Mouse (Mus musculus) adrenal gland, postnatal 25 days (tissue): Measurements from ENCODE around the gene Clrn2. TPM values are rescaled to one million over a fixed set of nuclear protein-coding genes. Genes with fewer than 3 reads are reported as not detected.

ENCODE experiments used
- DNase-seq: peaks from one replicate; pipeline ENCODE4 v3.0.0; 2021; ENCODE audit warnings: mixed read lengths
- total RNA-seq: library from RNA; stranded (reverse); gene quantifications from 2 replicates; pipeline ENCODE4 v1.2.3, GENCODE M21; 2021

Gene Clrn2
- total RNA-seq, 1 experiment from 2014 or later: not detected

DNA sequence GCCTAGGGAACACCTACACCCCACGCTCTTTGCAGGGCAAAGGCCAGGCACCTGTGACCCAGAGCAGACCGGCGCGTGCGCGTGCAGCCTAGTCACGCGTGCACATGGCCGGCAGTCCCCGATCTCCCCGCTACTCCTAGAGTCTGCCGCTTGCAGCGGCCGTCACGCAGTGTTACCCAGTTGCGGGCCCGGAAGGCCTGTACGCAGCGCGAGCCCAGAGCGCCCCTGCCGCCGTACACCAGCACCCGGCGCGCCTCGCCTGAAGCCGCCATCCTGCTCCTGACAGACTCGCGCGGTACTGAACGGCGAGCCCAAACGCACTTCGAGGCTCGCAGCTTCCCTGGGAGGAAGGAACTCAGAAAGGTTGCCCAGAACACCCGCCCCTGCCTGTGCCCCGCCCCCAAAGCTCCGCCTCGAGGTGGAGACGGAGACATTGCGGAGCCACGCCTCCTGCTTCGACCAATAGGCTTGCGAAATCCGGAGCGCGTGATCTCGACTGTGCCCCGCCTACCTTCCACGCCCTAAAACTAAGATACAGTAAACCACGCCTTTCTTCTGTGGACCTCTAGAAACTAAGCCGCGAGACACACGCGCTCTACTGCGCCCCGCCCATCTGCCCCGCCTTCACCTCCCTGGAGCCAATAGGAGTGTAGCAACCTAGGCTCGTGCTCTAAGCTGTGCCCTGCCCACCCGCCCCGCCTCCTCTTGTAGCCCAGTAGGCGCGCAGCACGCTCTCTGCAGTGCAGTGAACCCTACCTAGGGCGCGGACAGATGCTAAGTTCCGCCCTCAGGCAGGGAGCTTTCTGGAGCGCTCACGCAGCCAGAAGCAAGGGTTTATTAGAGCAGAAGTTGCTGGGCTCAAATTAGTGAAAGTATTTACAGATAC is 3.5 kb upstream of the Clrn2 start, which contains the start of gene Qdpr:
Qdpr (minus strand) TSS at position 406 of the 886 bp plus-strand sequence.
- peak; percentile 96 for DNase-seq

DNA sequence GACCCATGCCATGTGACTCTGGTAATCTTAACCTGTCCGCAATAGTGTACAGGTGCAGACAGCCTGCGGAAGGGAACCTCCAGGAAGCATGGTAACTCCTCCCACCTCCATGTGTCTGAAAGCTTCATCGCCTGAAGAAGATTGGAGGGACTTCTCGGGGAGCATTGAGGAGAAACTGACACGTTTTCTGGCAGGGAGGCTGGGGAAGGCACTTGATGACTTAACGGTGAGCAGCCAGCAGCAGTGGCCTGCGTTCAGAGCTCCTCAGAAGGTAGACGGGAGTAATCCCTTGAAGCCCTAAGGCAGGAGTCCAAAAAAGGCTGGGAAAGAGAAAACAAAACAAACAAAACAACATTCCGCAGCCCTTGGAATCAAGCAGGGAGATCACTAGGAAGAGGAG is 905 bp downstream of the Clrn2 start:
- DNase-seq: no peak

DNA sequence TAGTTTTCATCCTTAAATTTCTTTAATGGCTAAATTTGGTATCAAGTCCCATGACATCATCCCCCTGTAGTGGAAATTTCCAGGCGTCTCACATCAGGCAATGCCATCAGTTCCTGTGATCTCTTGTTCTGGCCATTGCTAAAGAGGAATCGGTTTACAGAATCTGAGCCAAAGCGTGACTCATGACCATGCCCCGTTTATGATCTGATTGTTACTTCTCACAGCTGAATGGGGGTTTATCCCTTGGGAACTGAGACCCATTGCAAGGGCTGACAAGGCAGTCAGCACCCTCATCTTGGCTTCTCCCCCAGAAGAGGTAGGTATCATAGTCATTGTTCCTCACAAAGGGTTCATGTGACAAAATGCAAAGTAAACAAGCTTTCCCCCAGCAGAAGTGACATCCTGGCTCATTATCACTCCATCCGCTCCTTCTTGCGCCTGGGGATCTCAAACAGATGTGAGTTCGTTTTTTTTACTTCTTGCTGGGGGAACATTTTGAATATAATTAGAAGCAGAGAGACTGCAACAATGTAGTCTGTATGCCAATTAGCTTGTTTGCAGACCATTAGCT is 19.4 kb downstream of the Clrn2 start:
- peak; percentile 24 for DNase-seq

DNA sequence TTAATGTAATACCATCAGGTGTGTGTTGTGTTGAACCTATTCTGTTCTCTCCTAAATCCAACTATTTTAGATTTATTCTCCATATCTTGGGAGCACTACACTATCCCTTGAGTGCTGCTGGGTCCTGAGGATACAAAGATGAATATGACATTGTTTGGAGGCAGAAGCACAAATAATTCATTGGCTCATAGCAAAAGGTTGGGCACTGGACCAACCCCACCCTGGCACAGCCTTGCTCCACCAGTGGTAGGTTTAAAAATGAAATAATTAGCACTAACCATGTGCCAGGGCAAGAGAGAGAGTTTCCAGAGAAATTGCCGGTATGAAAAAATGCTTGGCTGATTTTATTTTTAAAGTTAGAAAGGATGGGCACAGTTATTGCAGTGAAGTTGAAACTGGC is 20.0 kb downstream of the Clrn2 start:
- no peak for DNase-seq

DNA sequence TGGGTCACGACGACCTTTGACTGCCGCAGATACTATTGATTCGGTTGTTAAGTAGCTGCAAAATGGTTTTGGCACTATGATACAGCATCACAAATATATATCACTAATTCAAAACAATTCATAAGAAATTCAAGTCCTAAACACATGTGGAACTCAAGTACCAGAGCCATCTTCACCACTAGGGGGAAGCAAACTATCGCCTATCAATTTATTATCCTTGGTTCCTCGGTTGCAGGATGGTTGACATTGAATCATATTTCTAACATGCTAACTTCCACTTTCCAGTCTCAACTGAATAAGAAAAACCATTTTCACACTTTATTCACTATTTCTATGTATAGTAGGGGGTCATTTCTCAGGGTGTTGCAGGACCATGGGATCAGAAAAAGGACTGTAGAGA is 20.7 kb downstream of the Clrn2 start:
- no peak for DNase-seq

DNA sequence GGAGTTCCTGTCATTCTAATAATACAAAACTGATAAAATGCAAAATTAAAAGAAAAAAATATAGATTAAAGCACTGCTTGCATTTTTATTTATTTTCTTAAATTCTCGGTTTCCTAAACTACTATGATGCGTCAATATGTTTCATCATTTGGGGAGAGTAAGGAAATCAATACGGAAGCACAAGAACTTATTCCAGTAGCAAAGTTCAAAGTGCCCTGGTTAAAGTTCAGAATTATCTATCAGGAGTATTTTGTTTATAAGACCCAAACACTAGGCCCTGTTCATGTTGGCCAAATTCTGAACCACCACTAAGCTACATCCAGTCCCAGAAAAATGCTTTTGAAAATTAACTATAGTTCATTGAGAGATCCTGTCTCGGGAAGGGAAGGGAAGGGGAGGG is 21.2 kb downstream of the Clrn2 start:
- no peak for DNase-seq

DNA sequence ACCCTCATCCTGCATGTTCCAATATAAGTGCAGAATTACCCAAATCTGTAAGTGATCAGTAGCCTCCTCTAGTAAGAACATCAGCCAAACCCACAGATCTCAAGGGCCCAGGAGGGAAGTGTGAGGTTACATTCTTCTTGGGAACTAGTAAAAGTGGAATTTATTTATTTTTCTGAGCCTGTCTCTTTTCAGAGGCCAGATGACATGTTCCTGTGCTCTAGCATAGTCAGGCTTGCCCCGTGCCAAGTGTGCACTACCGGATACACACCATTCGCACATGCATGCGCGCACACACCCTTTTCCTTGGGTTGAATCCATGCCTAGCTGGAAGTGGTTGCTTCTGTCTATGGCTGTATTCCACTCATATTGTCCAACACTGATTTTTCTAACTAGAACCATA is 22.2 kb downstream of the Clrn2 start:
- no peak for DNase-seq

DNA sequence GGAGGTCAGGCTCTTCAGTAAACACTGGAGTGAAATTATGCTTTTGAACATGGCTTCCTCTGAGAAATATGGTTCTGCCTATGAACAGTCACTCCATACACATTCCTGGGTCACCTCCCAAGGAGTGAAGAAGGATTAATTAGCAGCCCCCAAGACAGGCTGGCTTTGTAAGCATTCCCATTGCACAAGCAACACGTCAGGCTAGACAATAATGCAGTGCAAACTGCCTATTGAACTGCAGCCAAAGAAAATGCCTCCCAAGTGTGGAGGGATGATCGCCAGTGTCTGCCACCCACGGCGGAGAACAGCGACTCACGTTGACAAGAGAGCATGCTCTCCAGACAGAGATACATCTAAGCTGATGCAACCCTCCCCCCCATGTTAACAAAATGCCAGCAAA is 22.7 kb downstream of the Clrn2 start:
- DNase-seq: no peak

DNA sequence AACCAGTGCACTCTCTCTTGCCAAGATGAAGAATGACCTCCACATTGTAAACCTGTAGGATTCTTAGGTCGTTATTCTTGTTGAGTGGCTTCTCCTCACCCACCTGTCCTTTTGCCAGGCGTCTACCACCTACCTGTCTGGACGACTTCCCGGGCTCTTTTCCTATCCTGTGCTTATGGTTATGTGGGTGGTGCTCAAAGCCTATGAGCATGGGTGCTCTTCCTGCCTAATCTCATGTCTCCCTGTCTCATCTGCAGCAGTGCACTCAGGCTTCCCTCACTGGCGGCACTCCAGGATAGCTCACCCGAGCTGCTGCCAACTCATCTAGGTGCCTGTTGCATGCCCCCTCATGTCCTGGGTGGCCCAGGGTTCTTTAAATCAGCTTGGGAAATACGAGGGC is 24.1 kb downstream of the Clrn2 start:
- DNase-seq: no peak

DNA sequence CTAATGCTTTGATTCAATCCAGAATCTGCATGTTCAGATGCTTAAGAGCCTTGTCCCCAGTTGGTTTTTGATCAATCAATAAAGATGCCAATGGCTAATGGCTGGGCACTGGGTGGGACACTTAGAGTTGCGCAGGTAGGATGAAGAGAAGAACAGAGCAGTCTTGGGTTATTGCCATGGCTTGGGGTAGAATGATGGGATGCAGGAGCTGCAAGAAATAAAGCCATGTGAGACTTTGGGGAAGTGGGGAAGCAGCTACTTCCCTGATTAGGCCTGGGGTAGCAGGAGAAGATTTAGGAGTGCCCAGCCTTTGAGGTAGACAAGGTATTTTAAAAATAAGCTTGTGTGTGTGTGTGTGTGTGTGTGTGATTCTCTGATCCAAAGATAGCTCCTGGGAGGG is 26.5 kb downstream of the Clrn2 start:
- DNase-seq: no peak

DNA sequence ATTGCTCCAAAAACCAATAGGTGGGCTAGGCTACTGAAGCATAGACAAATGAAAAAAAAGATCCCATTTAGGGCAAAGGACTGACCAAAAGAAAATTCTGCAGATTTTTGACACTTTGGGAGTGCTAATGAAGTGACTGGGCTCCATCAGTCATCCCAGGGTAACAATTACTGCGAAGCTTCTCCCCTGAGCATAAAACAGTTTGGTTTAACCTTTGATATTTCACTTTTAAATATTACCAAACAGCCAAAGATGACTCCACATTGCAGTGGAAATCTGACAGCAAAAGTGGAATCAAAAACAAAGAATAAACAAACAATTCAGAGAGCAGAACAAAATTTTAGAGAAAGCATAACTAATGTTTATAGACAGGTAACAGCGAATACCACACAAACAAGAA is 27.6 kb downstream of the Clrn2 start:
- DNase-seq: no peak

DNA sequence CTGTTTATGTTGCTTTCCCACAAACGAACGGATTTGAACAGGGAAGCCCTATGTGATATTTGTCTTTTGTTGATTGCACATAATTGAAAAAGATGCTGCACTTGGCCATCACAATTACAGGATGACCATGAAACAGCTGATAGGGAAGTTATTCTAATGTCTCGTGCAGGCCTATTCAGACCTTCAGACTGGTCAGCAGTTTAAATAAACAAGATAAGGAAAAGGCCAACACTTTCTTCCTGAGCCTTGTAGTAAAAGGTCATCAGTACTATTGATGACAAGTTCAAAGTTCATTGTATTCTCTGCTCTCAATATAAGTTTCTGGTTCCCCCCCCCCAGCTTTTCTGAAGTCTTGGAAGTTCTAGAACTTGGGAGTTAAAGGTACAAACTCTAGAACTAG is 29.1 kb downstream of the Clrn2 start:
- no peak for DNase-seq

DNA sequence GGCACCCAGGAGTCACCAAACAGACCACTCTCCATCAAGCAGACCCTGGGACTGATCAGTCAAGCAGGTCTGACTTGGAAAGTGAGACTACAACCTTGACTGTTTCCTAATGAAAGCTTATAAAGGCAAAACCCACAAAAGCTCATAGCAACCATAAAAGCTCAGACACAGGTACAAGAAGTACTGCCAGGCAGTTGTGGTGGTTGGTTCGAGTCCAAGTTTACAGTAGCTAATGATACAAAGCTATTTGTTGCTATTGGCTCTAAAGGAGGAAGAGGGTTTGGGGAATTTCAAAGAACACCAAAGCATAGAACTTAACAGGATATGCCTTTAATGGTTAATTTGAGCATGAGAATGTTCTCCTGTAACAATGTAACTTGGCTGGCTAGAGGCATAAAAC is 30.1 kb downstream of the Clrn2 start:
- no peak for DNase-seq

DNA sequence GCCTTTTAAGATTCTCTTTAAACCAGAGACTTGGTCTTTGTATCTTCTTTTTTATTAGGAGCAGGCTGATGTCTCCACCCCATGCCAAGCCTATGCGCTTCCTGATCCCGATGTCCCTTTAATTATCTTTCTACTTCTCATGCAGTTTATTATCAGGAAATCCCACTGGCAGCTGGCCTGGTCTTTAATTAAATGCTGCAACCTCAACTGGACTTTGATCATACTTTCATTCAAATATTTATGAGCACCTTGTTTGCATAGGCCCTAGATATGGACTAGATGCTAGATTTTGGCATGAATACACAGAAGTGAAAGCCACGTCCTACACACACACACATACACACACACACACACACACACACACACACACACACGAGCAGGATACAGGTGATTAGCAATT is 38.2 kb downstream of the Clrn2 start:
- no peak for DNase-seq

DNA sequence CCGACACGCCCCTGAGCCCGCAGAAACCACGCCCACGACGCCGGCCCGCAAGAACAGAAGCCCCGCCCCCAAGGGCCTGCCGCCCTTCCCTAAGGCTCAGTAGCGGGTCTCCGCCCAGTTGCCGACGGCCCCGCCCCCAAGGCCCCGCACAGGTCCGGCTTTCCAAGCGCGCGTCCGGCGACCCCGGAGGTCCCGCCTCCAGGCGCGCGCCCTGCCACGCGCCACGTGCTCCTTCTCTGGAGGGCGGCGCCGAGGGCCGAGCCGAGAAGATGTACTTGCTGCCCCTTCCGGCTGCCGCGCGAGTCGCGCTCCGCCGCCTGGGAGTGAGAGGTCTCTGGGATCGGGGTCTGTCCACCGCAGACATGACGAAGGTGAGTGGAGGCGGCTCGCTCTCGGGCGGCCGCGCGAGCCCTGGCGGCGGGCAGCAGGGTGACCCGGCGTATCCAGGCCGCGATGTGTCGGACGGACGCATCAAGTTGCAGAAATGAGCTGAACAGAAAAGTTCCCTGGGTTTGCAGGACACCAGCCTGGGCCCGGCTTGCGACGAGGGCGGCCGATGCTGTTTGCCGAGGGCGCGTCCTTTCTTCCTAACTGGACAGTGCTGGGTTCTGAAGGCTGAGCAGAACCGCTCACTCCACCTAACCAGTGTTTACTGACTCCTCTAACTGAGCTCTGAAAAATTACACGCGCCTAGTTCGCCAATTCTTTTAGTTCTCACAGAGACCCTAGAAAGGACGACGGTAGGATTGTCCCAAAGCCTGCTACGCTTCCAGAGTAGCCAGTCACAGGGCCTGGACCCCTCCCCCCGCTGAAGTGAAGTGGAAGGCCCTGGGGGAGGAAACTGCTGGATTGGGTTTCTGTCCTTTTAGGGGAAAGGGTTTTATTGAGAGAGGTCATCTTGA is 39.9 kb downstream of the Clrn2 start, which contains the start of gene Lap3:
Lap3 (plus strand) TSS at position 184 of the 902 bp plus-strand sequence.
- peak; percentile 100 for DNase-seq

DNA sequence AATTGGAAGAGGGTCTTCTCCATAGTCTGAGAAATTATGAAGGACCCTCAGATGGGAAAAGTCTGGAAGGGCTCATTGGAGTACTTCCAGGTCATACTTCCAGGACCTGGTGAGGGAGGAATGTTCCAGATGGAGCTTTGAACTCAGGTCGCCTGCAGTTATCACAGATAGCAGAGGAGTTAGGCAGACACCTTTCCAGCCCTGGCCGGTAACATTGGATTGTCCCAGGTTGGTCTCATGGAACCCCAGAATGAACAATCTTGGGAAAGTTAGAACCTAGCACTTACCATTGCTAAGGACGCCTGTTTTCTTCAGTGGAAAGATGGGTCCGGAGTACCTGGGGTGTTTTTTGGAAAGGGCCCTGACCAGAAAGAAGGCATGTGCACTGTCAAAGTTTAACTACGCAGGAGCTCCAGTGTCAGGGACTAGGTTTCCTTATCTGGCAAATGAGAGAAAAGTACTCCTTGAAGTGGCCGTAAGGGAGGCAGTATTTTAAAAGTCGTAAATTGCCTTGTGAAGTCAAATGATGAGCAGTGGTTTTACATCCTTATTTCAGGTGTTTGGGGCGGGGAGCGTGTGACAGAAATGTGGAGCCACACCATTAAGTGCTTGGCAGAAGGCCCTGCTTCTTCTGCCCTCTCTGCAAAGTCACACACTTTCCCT is 40.7 kb downstream of the Clrn2 start:
- DNase-seq: no peak

DNA sequence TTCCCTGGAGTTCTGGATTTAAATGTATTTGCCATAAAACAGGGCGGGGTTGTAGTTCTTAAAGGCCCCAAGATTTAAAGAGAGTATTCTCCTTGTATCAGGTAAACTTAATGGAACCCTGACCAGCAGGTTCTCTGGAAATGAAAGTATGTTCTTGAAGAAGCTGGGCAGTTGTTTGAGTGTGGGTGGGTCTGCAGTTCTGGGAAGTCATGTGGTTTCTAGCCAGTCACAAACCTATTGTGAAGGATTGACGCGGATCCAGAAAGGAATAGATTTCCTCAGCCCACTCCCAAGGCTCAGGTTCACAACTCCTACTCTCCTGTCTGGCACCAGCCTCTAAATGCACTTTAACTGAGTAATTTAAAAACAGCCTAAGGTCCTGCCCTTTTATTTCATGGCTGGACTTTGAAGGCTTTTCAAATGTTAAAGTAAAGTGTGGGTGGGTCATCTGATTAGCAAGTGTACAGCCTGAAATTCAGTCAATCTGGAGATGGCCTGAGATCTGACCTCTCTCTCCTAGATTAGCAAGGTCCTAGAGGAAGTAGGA is 42.0 kb downstream of the Clrn2 start:
- DNase-seq: no peak

DNA sequence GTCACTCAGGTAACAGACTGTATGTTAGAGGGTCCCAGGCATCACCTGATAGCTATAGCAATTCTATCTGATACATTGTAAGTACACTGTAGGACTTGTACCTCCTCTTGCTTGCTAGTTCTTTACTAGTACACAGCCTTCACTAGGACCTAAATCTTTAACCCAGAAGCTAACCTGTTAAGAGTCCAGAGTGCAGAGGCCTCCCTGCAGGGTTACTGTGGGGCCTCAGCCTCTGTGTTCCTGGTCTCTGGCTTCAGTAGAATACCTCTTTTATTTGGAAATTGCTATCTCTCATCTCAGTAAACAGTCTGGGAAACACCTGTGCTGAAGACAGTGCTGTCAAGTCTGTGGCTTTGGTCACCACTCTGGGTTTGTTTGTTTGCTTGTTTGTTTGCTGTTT is 42.5 kb downstream of the Clrn2 start:
- no peak for DNase-seq

DNA sequence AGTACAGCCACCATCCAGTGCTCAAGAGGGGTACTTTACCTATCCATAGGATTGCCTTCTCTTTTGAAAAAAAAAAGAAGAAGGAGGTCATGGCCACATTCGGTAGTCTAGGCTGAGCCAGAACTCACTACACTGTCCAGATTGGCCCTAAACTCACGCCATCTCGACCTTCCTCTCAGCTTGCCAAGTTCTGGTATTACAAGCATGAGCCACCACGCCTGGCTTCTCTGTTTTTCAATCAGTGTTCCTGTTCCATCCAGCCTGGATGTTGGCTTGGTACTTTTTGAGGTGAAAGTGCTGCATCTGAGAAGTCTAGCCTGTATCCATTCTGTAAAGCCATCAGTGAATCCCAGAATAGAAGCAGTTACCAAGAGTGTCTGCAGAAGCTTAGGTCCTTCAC is 42.9 kb downstream of the Clrn2 start:
- no peak for DNase-seq

DNA sequence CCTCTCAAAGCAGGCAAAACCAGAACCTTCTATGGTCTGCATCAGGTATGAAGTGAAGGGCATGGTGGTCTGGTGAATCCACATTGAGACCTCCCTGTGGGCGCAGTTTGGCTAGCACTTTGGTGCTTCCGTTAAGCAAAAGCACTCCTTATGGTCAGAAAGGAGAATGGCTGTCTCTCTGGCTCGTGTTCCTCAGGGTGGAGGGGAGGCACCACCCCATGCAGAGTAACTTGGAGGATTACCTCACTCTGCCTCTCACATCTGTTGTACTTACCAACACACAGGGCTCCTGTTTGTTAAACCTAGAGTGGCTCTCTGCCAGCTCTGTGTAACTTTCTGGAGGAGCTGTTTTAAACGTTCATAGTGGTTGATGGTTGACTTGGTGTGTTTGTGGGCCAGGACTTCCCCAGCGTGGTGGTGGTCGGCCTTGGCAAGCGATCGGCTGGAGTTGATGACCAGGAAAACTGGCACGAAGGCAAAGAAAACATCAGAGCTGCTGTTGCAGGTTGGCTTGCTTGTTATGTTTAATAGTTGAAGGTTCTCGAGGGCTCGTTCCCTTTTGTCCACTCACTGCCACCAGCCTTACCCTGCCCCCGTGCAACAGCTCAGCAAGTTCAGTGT is 43.5 kb downstream of the Clrn2 start:
- no peak for DNase-seq

DNA sequence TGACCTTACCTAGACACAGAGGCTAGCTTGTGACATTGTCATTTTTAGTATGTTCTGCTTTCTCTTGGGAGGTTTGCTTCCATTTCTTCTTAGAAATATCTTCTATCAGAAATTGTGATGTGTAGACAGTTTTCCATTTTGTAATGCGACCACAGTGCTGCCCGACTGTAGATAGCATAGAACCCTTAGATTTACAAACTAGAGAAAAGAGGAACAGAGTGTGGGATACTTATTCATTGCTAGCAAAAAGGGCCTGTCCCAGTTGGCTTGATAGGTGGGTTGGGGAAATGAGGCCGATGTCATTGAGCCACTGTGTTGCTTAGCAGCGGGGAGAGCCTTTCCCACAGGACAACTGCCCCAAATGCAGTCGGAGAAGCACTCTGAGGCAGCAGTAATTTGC is 44.0 kb downstream of the Clrn2 start:
- no peak for DNase-seq

DNA sequence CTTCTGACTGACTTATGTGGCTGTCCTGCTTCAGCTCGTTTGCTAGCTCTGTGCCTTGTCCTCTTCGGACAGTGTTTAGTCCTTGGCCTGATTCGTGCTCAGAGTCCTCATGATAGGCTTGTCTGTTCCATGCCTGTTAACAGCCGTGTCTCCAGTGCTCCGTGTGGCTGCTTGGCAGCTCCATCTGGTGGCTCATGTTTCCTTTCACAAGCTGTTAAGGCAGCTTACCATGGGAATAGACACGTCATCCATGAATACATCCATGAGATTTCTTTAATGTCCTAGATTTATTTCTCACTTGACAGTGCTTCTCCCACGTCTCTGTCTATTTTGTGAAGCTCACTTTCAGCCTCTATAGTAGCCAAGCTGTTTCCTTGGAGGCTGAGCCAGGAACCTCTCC is 56.5 kb downstream of the Clrn2 start:
- DNase-seq: no peak
